Mouse (Mus musculus): ENCODE measurements at regions not wholly inside any gene's neighbourhood (a gene's known extent, or its start where the extent isn't known, plus 50 kb on each side); places are given as distances from the start of the nearest gene placed in this dataset.

GRCm38 (mm10) chrX:6261469-6261868 is 59.1 kb downstream of the Bmp15 start:
- DNase-seq (ENCODE audit: extremely low spot score in 1 of 2, low spot score in 1 of 2): peak; percentile 3 to 77

GRCm38 (mm10) chrX:6258523-6258922 is 62.0 kb downstream of the Bmp15 start:
- no peak for DNase-seq (ENCODE audit: extremely low spot score in 1 of 2, low spot score in 1 of 2)

GRCm38 (mm10) chrX:6254058-6254457 is 66.5 kb downstream of the Bmp15 start:
- peak in 1 of 2 experiments; percentile 67 for DNase-seq (ENCODE audit: extremely low spot score in 1 of 2, low spot score in 1 of 2)

- no peak for DNase-seq (ENCODE audit: extremely low spot score in 1 of 2, low spot score in 1 of 2)
These were observed 67.6 kb downstream of the Bmp15 start for GRCm38 (mm10) chrX:6252873-6253272.
